Mouse (Mus musculus) limb, embryonic 14.5 days (tissue): ENCODE results near the gene Olfm2. TPM values are rescaled to one million over a fixed set of nuclear protein-coding genes. Genes with fewer than 3 reads are reported as not detected.
"Not testable (repeated sequence)": the region's sequence is repeated elsewhere in the genome, so short reads cannot be mapped to it uniquely, and the experiment has no call there.

ENCODE experiments used
- ATAC-seq: fragments of 200-750 bp; cut with Nextera tagmentation; 2 replicates; pipeline ENCODE4 v1.8.0; 2017; ENCODE audit warnings: low read depth, moderate number of reproducible peaks, moderate TSS enrichment; ENCODE audit not compliant: low FRiP score
- DNase-seq: peaks from one replicate; pipeline ENCODE4 v3.0.0-alpha.2; 2015; ENCODE audit warnings: low spot score
- H3K27ac ChIP-seq: fragments of 300-500 bp; sonication (generic); replicated peaks from 2 replicates; pipeline ENCODE4 v1.5.1; 2014; ENCODE audit warnings: low read depth, mild to moderate bottlenecking, low read length, moderate library complexity, mixed read lengths
- H3K27me3 ChIP-seq: fragments of 300-500 bp; sonication (generic); 2 replicates; pipeline ENCODE4 v1.6.1; 2014; ENCODE audit warnings: low read length, mixed read lengths; ENCODE audit not compliant: control insufficient read depth, insufficient read depth
- H3K36me3 ChIP-seq: fragments of 300-500 bp; sonication (generic); 2 replicates; pipeline ENCODE4 v1.6.1; 2014; ENCODE audit warnings: mild to moderate bottlenecking, low read length, moderate library complexity, mixed read lengths; ENCODE audit not compliant: control insufficient read depth, insufficient read depth
- H3K4me1 ChIP-seq: fragments of 300-500 bp; sonication (generic); 2 replicates; pipeline ENCODE4 v1.6.1; 2014; ENCODE audit warnings: antibody characterized with exemption, low read length, mixed read lengths; ENCODE audit not compliant: control insufficient read depth, insufficient read depth
- H3K4me2 ChIP-seq: fragments of 300-500 bp; sonication (generic); replicated peaks from 2 replicates; pipeline ENCODE4 v1.6.1; 2014; ENCODE audit warnings: low read depth, mild to moderate bottlenecking, low read length, moderate library complexity; ENCODE audit not compliant: severe bottlenecking
- H3K4me3 ChIP-seq: fragments of 300-500 bp; sonication (generic); replicated peaks from 2 replicates; pipeline ENCODE4 v1.5.1; 2014; ENCODE audit warnings: low read length
- H3K9ac ChIP-seq: fragments of 300-500 bp; sonication (generic); 2 replicates; pipeline ENCODE4 v1.6.1; 2014; ENCODE audit warnings: mild to moderate bottlenecking, low read depth, low read length, moderate library complexity; ENCODE audit not compliant: severe bottlenecking
- H3K9me3 ChIP-seq: fragments of 300-500 bp; sonication (generic); 2 replicates; pipeline ENCODE4 v1.6.1; 2016; ENCODE audit warnings: low read length; ENCODE audit not compliant: control insufficient read depth
- POLR2A ChIP-seq: fragments of 200-500 bp; IDR thresholded peaks from 2 replicates; pipeline ENCODE4 v1.8.0; 2012; ENCODE audit warnings: inconsistent platforms, mild to moderate bottlenecking, moderate library complexity, borderline replicate concordance; ENCODE audit not compliant: insufficient read depth, insufficient read length; ENCODE audit errors: extremely low read depth
- WGBS: fragments of 180-500 bp; shearing (Covaris S2); extraction: QIAGEN DNeasy Blood & Tissue Kit; methylation state at CpG from one replicate; pipeline ENCODE4 v1.1.7; 2014; 5-methylcytosine and 5-hydroxymethylcytosine counted together
- polyA plus RNA-seq, 2 experiments: library from polyadenylated mRNA; depleted of rRNA in 1 of 2; stranded (reverse) in 1 of 2; unstranded in 1 of 2; fragments of >200 nt; fragmentation: Nextera tagmentation in 1 of 2; extraction: Ambion mirVana in 1 of 2; gene quantifications; 2 replicates each; pipeline versions ENCODE4 v1.2.1 to v1.2.3; 2012 to 2014

Olfm2 gene
- polyA plus RNA-seq, 2 experiments, result 4.8 to 6.9 TPM

- no peak for TF ChIP-seq POLR2A
- Histone ChIP-seq H3K9me3 (no peaks in the 10 kb centered on the region), H3K4me2 (peak overlapping the region; percentile 97), H3K4me1 (peaks cover 12% of the 10 kb centered on the region), H3K27ac (no peak overlapping the region), H3K36me3 (peaks cover 30% of the 10 kb centered on the region), H3K27me3 (no peaks in the 10 kb centered on the region), H3K9ac (peak overlapping the region; percentile 80), H3K4me3 (peak overlapping the region; percentile 85)
- no peak for ATAC-seq
- WGBS, result 14% methylated on average over 6 of the region's 6 CpGs
- no peak for DNase-seq
These were observed 104.6 kb downstream of the Olfm2 start for GRCm38 (mm10) chr9:20641501-20641900.

GRCm38 (mm10) chr9:20639486-20639885 is 106.7 kb downstream of the Olfm2 start:
- H3K4me2 ChIP-seq, result no peak overlapping the region
- H3K36me3 ChIP-seq, result peaks cover 24% of the 10 kb centered on the region
- no peaks in the 10 kb centered on the region for H3K27me3 ChIP-seq
- H3K4me1 ChIP-seq, result peaks cover 12% of the 10 kb centered on the region
- no peak overlapping the region for H3K9ac ChIP-seq
- no peak overlapping the region for H3K4me3 ChIP-seq
- 93% methylated on average over 4 of the region's 4 CpGs for WGBS
- H3K27ac ChIP-seq, result no peak overlapping the region
- DNase-seq, result no peak
- TF ChIP-seq POLR2A, result no peak
- no peaks in the 10 kb centered on the region for H3K9me3 ChIP-seq
- no peak for ATAC-seq

- Histone ChIP-seq H3K36me3 (peaks cover 24% of the 10 kb centered on the region), H3K27me3 (no peaks in the 10 kb centered on the region), H3K4me1 (peaks cover 11% of the 10 kb centered on the region), H3K9me3 (no peaks in the 10 kb centered on the region), H3K27ac (no peak overlapping the region), H3K9ac (no peak overlapping the region), H3K4me2 (no peak overlapping the region), H3K4me3 (no peak overlapping the region)
- ATAC-seq (no peak), DNase-seq (no peak)
- 93% methylated on average over 17 of the region's 19 CpGs for WGBS
- TF ChIP-seq POLR2A, result no peak
These were observed 107.6 kb downstream of the Olfm2 start for GRCm38 (mm10) chr9:20638552-20638951.

GRCm38 (mm10) chr9:20636790-20637189 is 109.4 kb downstream of the Olfm2 start:
- DNase-seq (no peak), ATAC-seq (no peak)
- Histone ChIP-seq H3K4me2 (no peak overlapping the region), H3K27ac (no peak overlapping the region), H3K36me3 (peaks cover 24% of the 10 kb centered on the region), H3K9ac (no peak overlapping the region), H3K27me3 (no peaks in the 10 kb centered on the region), H3K4me3 (no peak overlapping the region), H3K9me3 (no peaks in the 10 kb centered on the region), H3K4me1 (peaks cover 8% of the 10 kb centered on the region)
- WGBS, result 88% methylated on average over 2 of the region's 2 CpGs
- no peak for TF ChIP-seq POLR2A

GRCm38 (mm10) chr9:20636256-20636655 is 109.9 kb downstream of the Olfm2 start:
- Histone ChIP-seq H3K27me3 (no peaks in the 10 kb centered on the region), H3K9ac (no peak overlapping the region), H3K36me3 (peaks cover 24% of the 10 kb centered on the region), H3K9me3 (no peaks in the 10 kb centered on the region), H3K4me1 (peaks cover 3% of the 10 kb centered on the region), H3K4me2 (no peak overlapping the region), H3K4me3 (no peak overlapping the region), H3K27ac (no peak overlapping the region)
- ATAC-seq (no peak), DNase-seq (no peak)
- WGBS, result 65% methylated on average over 3 of the region's 3 CpGs
- TF ChIP-seq POLR2A, result no peak

GRCm38 (mm10) chr9:20635676-20636075 is 110.5 kb downstream of the Olfm2 start:
- not testable (repeated sequence) for ATAC-seq

More at GRCm38 (mm10) chr9:20635676-20636075, 110.5 kb downstream of the Olfm2 start:
- 91% methylated on average over 8 of the region's 8 CpGs for WGBS
- not testable (repeated sequence) for H3K27ac ChIP-seq, H3K9ac ChIP-seq, H3K27me3 ChIP-seq, H3K4me1 ChIP-seq, H3K9me3 ChIP-seq, H3K4me3 ChIP-seq, DNase-seq, H3K4me2 ChIP-seq
- H3K36me3 ChIP-seq, result peaks cover 24% of the 10 kb centered on the region
